Mouse (Mus musculus) spleen, embryonic (tissue): ENCODE measurements at regions not wholly inside any gene's neighbourhood (a gene's known extent, or its start where the extent isn't known, plus 50 kb on each side); places are given as distances from the start of the nearest gene placed in this dataset.

Source experiments
- CTCF ChIA-PET: fragments of 350-600 bp; sonication (Branson Sonifier 250); formaldehyde crosslinking; loops from one replicate; lab custom pipeline; 2022; lab: Charles Lee

- CTCF ChIA-PET = no interaction called here
Observed at GRCm38 (mm10) chr13:54847764-54848183, 58.6 kb downstream of the Tspan17 start.

- CTCF ChIA-PET = no interaction called here
Observed at GRCm38 (mm10) chr13:54851131-54851530, 62.0 kb downstream of the Tspan17 start.

- CTCF ChIA-PET = no interaction called here
Observed at GRCm38 (mm10) chr13:54855333-54856238, 66.4 kb downstream of the Tspan17 start.

- CTCF ChIA-PET = no interaction called here
Observed at GRCm38 (mm10) chr13:54862931-54863330, 73.8 kb downstream of the Tspan17 start.

- CTCF ChIA-PET = no interaction called here
Observed at GRCm38 (mm10) chr13:54864048-54864447, 74.9 kb downstream of the Tspan17 start.

GRCm38 (mm10) chr13:54872004-54872403 lies 77.2 kb upstream of the Unc5a start:
- CTCF ChIA-PET = interaction anchor here (0.6 kb wide), 1 partner anchor 14 kb away, joined by 3 read pairs; no protein-coding TSS in a partner anchor

- CTCF ChIA-PET = no interaction called here
Observed at GRCm38 (mm10) chr13:54873882-54874281, 75.3 kb upstream of the Unc5a start.

GRCm38 (mm10) chr13:54874291-54875200 lies 74.7 kb upstream of the Unc5a start:
- CTCF ChIA-PET = no interaction called here

GRCm38 (mm10) chr13:54876556-54876955 lies 72.7 kb upstream of the Unc5a start:
- CTCF ChIA-PET = no interaction called here

- CTCF ChIA-PET = no interaction called here
Observed at GRCm38 (mm10) chr13:54877656-54878055, 71.6 kb upstream of the Unc5a start.

- CTCF ChIA-PET = no interaction called here
Observed at GRCm38 (mm10) chr13:54879325-54879724, 69.9 kb upstream of the Unc5a start.

GRCm38 (mm10) chr13:54880204-54880603 lies 69.0 kb upstream of the Unc5a start:
- CTCF ChIA-PET = no interaction called here

GRCm38 (mm10) chr13:54882781-54883180 lies 66.4 kb upstream of the Unc5a start:
- CTCF ChIA-PET = no interaction called here

- CTCF ChIA-PET = interaction anchor here (0.6 kb wide), 1 partner anchor 119 kb away, joined by 3 read pairs; no protein-coding TSS in a partner anchor
Observed at GRCm38 (mm10) chr13:54883748-54884708, 65.2 kb upstream of the Unc5a start.

- CTCF ChIA-PET = no interaction called here
Observed at GRCm38 (mm10) chr13:54884709-54885460, 64.3 kb upstream of the Unc5a start.

- CTCF ChIA-PET = no interaction called here
Observed at GRCm38 (mm10) chr13:54887366-54887921, 61.8 kb upstream of the Unc5a start.

- CTCF ChIA-PET = no interaction called here
Observed at GRCm38 (mm10) chr13:54888021-54888420, 61.2 kb upstream of the Unc5a start.

GRCm38 (mm10) chr13:54889684-54890399 lies 59.4 kb upstream of the Unc5a start:
- CTCF ChIA-PET = interaction anchor here (0.7 kb wide), 1 partner anchor 587 kb away, joined by 3 read pairs; no protein-coding TSS in a partner anchor

GRCm38 (mm10) chr13:54892572-54892971 lies 56.6 kb upstream of the Unc5a start:
- CTCF ChIA-PET = no interaction called here
